Mouse (Mus musculus): Measurements from ENCODE around the gene Frs2.

GRCm38 (mm10) chr10:117062894-117063253 is 85.5 kb downstream of the Frs2 start:
- TF ChIP-seq CTCF (IDR thresholded peaks at IDR 0.05; ENCODE audit: borderline replicate concordance, extremely low read depth, insufficient read depth, insufficient read length) (no peak), POLR2A (IDR thresholded peaks at IDR 0.05; ENCODE audit: borderline replicate concordance, extremely low read depth, insufficient read depth, insufficient read length, poor library complexity, severe bottlenecking) (no peak)

All from brain, embryonic 14.5 days (tissue).